Mouse (Mus musculus): ENCODE data around the gene Gm9833. TPM values are rescaled to one million over a fixed set of nuclear protein-coding genes. Genes with fewer than 3 reads are reported as not detected.
A peak's percentile ranks its signal among the peaks of the same experiment; 100 is the strongest.

Gm9833 gene
- polyA plus RNA-seq, 1 experiment from 2014 or later: 7.2 TPM

GRCm38 (mm10) chr3:10085396-10086119 lies 2.4 kb upstream of the Gm9833 start:
- whole genome bisulfite sequencing: 70% methylated on average over 7 of the region's 7 CpGs
- Histone ChIP-seq H3K4me1 (ENCODE audit: control insufficient read depth, insufficient read depth, low read length) (no peaks in the 10 kb centered on the region), H3K9me3 (ENCODE audit: control insufficient read depth, low read length) (no peaks in the 10 kb centered on the region), H3K27ac (ENCODE audit: low read depth, low read length) (no peak overlapping the region), H3K36me3 (ENCODE audit: control insufficient read depth, insufficient read depth, low read length) (no peaks in the 10 kb centered on the region), H3K9ac (replicated peaks; ENCODE audit: low read depth, low read length) (no peak overlapping the region), H3K27me3 (ENCODE audit: control insufficient read depth, insufficient read depth, low read length) (no peaks in the 10 kb centered on the region), H3K4me2 (ENCODE audit: low read depth, low read length) (no peak overlapping the region), H3K4me3 (ENCODE audit: low read depth, low read length) (no peak overlapping the region)
- no peak for ATAC-seq (ENCODE audit: low read depth)

- ATAC-seq (ENCODE audit: low read depth): peak; percentile 33; the same call in 1 of the 2 replicates
- no peak overlapping the region for H3K9ac ChIP-seq (replicated peaks; ENCODE audit: low read depth, low read length)
- H3K27me3 ChIP-seq (ENCODE audit: control insufficient read depth, insufficient read depth, low read length): no peaks in the 10 kb centered on the region
- H3K4me1 ChIP-seq (ENCODE audit: control insufficient read depth, insufficient read depth, low read length): no peaks in the 10 kb centered on the region
- H3K4me2 ChIP-seq (ENCODE audit: low read depth, low read length): no peak overlapping the region
- 90% methylated on average over 8 of the region's 8 CpGs for WGBS
- no peak overlapping the region for H3K4me3 ChIP-seq (ENCODE audit: low read depth, low read length)
- H3K36me3 ChIP-seq (ENCODE audit: control insufficient read depth, insufficient read depth, low read length): no peaks in the 10 kb centered on the region
- H3K9me3 ChIP-seq (ENCODE audit: control insufficient read depth, low read length): no peaks in the 10 kb centered on the region
- no peak overlapping the region for H3K27ac ChIP-seq (ENCODE audit: low read depth, low read length)
Measured at GRCm38 (mm10) chr3:10087511-10087910, 399 bp upstream of the Gm9833 start.

DNA sequence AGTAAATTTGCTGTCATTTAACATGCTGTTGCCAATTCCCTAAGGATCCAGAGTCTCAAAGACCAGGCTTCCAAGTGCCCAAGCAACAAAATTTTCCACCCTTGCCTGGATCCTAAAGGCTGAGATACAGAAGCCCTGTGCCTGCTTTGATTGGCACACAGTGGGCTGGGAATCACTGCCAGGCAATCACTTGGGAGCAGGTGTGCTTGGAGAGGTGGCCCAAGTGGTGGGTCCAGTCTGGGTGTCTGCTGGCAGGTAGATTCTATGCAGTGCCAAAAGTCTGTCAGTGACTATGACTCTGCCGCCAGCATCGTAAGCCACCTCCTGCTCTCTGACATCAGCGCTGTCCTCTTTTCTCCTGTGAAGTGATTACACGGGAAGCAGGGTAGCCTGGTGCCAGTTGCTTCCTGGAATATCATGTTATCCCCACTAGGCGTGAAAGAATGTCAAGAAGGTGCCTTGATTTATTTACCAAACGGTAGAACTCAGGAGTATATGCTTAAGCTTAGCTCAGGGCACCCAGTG lies 3.8 kb downstream of the Gm9833 start:
- H3K4me3 ChIP-seq (ENCODE audit: low read depth, low read length): no peak overlapping the region
- no peak overlapping the region for H3K9ac ChIP-seq (replicated peaks; ENCODE audit: low read depth, low read length)
- no peak overlapping the region for H3K27ac ChIP-seq (ENCODE audit: low read depth, low read length)
- H3K4me2 ChIP-seq (ENCODE audit: low read depth, low read length): no peak overlapping the region
- H3K36me3 ChIP-seq (ENCODE audit: control insufficient read depth, insufficient read depth, low read length): no peaks in the 10 kb centered on the region
- no peak for ATAC-seq (ENCODE audit: low read depth)
- H3K4me1 ChIP-seq (ENCODE audit: control insufficient read depth, insufficient read depth, low read length): no peaks in the 10 kb centered on the region
- no peaks in the 10 kb centered on the region for H3K9me3 ChIP-seq (ENCODE audit: control insufficient read depth, low read length)
- H3K27me3 ChIP-seq (ENCODE audit: control insufficient read depth, insufficient read depth, low read length): no peaks in the 10 kb centered on the region
- WGBS: 84% methylated on average over 6 of the region's 6 CpGs

DNA sequence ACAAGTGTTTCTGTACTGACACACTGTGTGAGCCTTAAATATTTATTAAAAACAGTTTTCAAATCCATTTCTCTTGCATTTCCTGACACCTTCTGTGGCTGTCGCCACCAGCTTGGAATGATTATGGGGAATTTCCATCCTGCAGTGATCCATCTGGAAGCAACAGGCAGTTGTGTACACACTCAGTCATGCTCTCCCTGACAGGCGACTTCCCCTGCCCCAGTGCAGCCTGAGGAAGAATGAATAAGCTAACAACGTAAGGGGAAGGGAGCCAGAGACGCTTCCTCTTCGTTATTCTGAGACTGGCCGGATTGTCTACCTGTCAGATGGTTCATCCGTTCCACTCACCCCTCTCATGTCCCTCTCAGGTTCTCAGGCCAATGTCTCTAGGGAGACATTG lies 4.6 kb downstream of the Gm9833 start:
- Histone ChIP-seq H3K4me2 (ENCODE audit: low read depth, low read length) (no peak overlapping the region), H3K9ac (replicated peaks; ENCODE audit: low read depth, low read length) (no peak overlapping the region), H3K27ac (ENCODE audit: low read depth, low read length) (no peak overlapping the region), H3K27me3 (ENCODE audit: control insufficient read depth, insufficient read depth, low read length) (no peaks in the 10 kb centered on the region), H3K4me1 (ENCODE audit: control insufficient read depth, insufficient read depth, low read length) (no peaks in the 10 kb centered on the region), H3K4me3 (ENCODE audit: low read depth, low read length) (no peak overlapping the region), H3K36me3 (ENCODE audit: control insufficient read depth, insufficient read depth, low read length) (no peaks in the 10 kb centered on the region), H3K9me3 (ENCODE audit: control insufficient read depth, low read length) (no peaks in the 10 kb centered on the region)
- 64% methylated on average over 7 of the region's 7 CpGs for WGBS
- no peak for ATAC-seq (ENCODE audit: low read depth)

DNA sequence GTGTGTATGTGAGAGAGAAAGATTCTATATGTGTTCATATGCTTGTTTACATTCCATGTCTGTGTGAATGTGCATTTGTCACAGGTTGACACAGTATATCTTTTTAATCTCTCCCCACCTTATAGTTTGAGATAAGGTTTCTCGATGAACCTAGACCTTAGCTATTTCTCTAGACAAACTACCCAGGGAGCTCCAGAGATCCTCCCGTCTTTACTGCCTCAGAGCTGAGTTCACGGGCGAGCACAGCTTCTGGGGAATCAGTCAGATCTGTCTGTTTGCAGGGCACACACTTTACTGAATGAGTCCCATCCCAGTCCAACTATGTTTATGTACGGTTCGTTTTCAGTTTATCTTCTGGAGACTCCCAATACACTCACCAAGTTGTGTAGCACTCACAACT lies 5.0 kb downstream of the Gm9833 start:
- no peak for ATAC-seq (ENCODE audit: low read depth)
- Histone ChIP-seq H3K4me3 (ENCODE audit: low read depth, low read length) (no peak overlapping the region), H3K27ac (ENCODE audit: low read depth, low read length) (no peak overlapping the region), H3K9me3 (ENCODE audit: control insufficient read depth, low read length) (no peaks in the 10 kb centered on the region), H3K36me3 (ENCODE audit: control insufficient read depth, insufficient read depth, low read length) (no peaks in the 10 kb centered on the region), H3K27me3 (ENCODE audit: control insufficient read depth, insufficient read depth, low read length) (no peaks in the 10 kb centered on the region), H3K4me1 (ENCODE audit: control insufficient read depth, insufficient read depth, low read length) (no peaks in the 10 kb centered on the region), H3K4me2 (ENCODE audit: low read depth, low read length) (no peak overlapping the region), H3K9ac (replicated peaks; ENCODE audit: low read depth, low read length) (no peak overlapping the region)
- WGBS: 78% methylated on average over 6 of the region's 6 CpGs

GRCm38 (mm10) chr3:10095076-10095622 lies 7.2 kb downstream of the Gm9833 start:
- H3K27me3 ChIP-seq (ENCODE audit: control insufficient read depth, insufficient read depth, low read length): no peaks in the 10 kb centered on the region
- no peaks in the 10 kb centered on the region for H3K9me3 ChIP-seq (ENCODE audit: control insufficient read depth, low read length)
- no peak overlapping the region for H3K4me3 ChIP-seq (ENCODE audit: low read depth, low read length)
- no peak for ATAC-seq (ENCODE audit: low read depth)
- H3K4me2 ChIP-seq (ENCODE audit: low read depth, low read length): no peak overlapping the region
- no peak overlapping the region for H3K9ac ChIP-seq (replicated peaks; ENCODE audit: low read depth, low read length)
- no peaks in the 10 kb centered on the region for H3K4me1 ChIP-seq (ENCODE audit: control insufficient read depth, insufficient read depth, low read length)
- 79% methylated on average over 2 of the region's 2 CpGs for WGBS
- no peak overlapping the region for H3K27ac ChIP-seq (ENCODE audit: low read depth, low read length)
- no peaks in the 10 kb centered on the region for H3K36me3 ChIP-seq (ENCODE audit: control insufficient read depth, insufficient read depth, low read length)

DNA sequence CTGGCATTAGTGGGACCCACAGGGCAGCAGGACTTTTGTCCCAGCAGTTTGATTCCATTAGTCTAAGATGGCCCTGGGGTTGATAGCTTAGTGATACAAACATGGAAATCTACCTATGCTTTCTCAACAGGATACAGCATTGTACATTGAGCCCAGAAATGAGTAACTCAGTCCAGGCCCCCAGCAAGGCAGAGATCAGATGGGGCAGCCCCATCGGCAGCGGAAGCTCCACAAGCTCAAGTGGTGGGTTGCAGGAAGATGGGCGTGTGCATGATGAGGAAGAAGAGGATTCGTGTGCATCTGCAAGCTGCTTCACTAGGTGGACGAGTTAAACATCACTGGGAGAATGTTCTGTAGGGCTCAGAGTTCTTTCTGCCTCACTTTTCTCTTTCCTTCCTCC lies 11.8 kb downstream of the Gm9833 start:
- Histone ChIP-seq H3K27ac (ENCODE audit: low read depth, low read length) (no peak overlapping the region), H3K9me3 (ENCODE audit: control insufficient read depth, low read length) (no peaks in the 10 kb centered on the region)
- whole genome bisulfite sequencing: 92% methylated on average over 5 of the region's 5 CpGs

DNA sequence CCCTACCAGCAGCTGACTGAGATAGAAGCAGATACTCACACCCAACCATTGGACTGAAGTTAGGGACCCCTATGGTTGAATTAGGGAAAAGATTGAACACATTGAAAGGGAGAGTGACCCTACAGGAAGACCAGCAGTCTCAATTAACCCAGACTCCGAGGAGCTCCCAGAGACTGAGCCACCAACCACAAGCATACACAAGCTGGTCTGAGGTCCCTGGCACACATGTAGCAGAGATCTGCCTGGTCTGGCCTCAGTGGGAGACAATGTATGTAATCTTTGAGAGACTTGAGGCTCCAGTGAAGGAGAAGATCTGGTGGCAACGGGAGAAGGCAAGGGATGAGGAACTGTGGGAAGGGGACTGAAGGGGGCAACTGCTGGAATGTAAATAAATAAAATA lies 23.7 kb downstream of the Gm9833 start:
- no peaks in the 10 kb centered on the region for H3K9me3 ChIP-seq (ENCODE audit: control insufficient read depth, low read length)
- no peak for ATAC-seq (ENCODE audit: low read depth)
- WGBS: 91% methylated on average over 2 of the region's 2 CpGs

More for the DNA sequence above, 11.8 kb downstream of the Gm9833 start:
- no peaks in the 10 kb centered on the region for H3K36me3 ChIP-seq (ENCODE audit: control insufficient read depth, insufficient read depth, low read length)
- H3K4me1 ChIP-seq (ENCODE audit: control insufficient read depth, insufficient read depth, low read length): no peaks in the 10 kb centered on the region
- no peaks in the 10 kb centered on the region for H3K27me3 ChIP-seq (ENCODE audit: control insufficient read depth, insufficient read depth, low read length)
- no peak overlapping the region for H3K9ac ChIP-seq (replicated peaks; ENCODE audit: low read depth, low read length)
- H3K4me2 ChIP-seq (ENCODE audit: low read depth, low read length): no peak overlapping the region
- no peak for ATAC-seq (ENCODE audit: low read depth)
- H3K4me3 ChIP-seq (ENCODE audit: low read depth, low read length): no peak overlapping the region

DNA sequence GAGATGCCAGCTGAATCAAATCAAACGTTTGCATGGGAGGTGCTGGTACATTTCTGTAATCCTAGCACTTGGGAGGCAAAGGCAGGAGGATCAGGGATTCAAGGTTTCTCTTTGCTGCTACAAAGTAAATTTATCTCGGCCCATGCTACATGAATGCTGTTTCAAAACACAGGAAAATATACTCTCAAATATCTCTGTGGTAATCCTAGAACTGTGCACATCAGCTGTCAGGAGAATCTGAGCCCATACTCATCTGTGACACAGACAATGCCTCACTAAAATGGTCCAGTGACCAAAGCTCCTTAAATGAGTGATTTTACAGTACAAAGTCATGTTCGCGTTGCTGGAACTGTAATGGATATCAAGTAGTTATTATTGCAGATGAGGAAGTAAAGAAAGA lies 24.3 kb downstream of the Gm9833 start:
- no peak for ATAC-seq (ENCODE audit: low read depth)
- Histone ChIP-seq H3K4me2 (ENCODE audit: low read depth, low read length) (no peak overlapping the region), H3K9ac (replicated peaks; ENCODE audit: low read depth, low read length) (no peak overlapping the region), H3K4me3 (ENCODE audit: low read depth, low read length) (no peak overlapping the region), H3K36me3 (ENCODE audit: control insufficient read depth, insufficient read depth, low read length) (no peaks in the 10 kb centered on the region), H3K27me3 (ENCODE audit: control insufficient read depth, insufficient read depth, low read length) (no peaks in the 10 kb centered on the region), H3K4me1 (ENCODE audit: control insufficient read depth, insufficient read depth, low read length) (no peaks in the 10 kb centered on the region), H3K9me3 (ENCODE audit: control insufficient read depth, low read length) (no peaks in the 10 kb centered on the region), H3K27ac (ENCODE audit: low read depth, low read length) (no peak overlapping the region)
- WGBS: 87% methylated on average over 4 of the region's 4 CpGs

More for the DNA sequence above, 23.7 kb downstream of the Gm9833 start:
- Histone ChIP-seq H3K27ac (ENCODE audit: low read depth, low read length) (no peak overlapping the region), H3K9ac (replicated peaks; ENCODE audit: low read depth, low read length) (no peak overlapping the region), H3K4me1 (ENCODE audit: control insufficient read depth, insufficient read depth, low read length) (no peaks in the 10 kb centered on the region), H3K27me3 (ENCODE audit: control insufficient read depth, insufficient read depth, low read length) (no peaks in the 10 kb centered on the region), H3K4me3 (ENCODE audit: low read depth, low read length) (no peak overlapping the region), H3K36me3 (ENCODE audit: control insufficient read depth, insufficient read depth, low read length) (no peaks in the 10 kb centered on the region), H3K4me2 (ENCODE audit: low read depth, low read length) (no peak overlapping the region)
